Mouse (Mus musculus) intestine, embryonic 16.5 days (tissue): ENCODE measurements around the gene Naglu. TPM values are rescaled to one million over a fixed set of nuclear protein-coding genes. Genes with fewer than 3 reads are reported as not detected.

Source experiments
- ATAC-seq: fragments of 200-750 bp; cut with Nextera tagmentation; 2 replicates; pipeline ENCODE4 v1.8.0; 2017; ENCODE audit warnings: moderate TSS enrichment, moderate library complexity
- H3K27ac ChIP-seq: fragments of 300-500 bp; sonication (generic); 2 replicates; pipeline ENCODE4 v1.5.1; 2014; ENCODE audit warnings: mild to moderate bottlenecking, low read length
- H3K27me3 ChIP-seq: fragments of 300-500 bp; sonication (generic); replicated peaks from 2 replicates; pipeline ENCODE4 v1.6.1; 2014; ENCODE audit warnings: low read length, control low read depth, mixed read lengths; ENCODE audit not compliant: control insufficient read depth, insufficient read depth
- H3K36me3 ChIP-seq: fragments of 300-500 bp; sonication (generic); 2 replicates; pipeline ENCODE4 v1.6.1; 2014; ENCODE audit warnings: low read length, control low read depth; ENCODE audit not compliant: control insufficient read depth, insufficient read depth
- H3K4me1 ChIP-seq: fragments of 300-500 bp; sonication (generic); 2 replicates; pipeline ENCODE4 v1.6.1; 2014; ENCODE audit warnings: low read length, control low read depth, mixed read lengths; ENCODE audit not compliant: control insufficient read depth, insufficient read depth
- H3K4me2 ChIP-seq: fragments of 300-500 bp; sonication (generic); 2 replicates; pipeline ENCODE4 v1.6.1; 2014; ENCODE audit warnings: low read depth, low read length, control low read depth
- H3K4me3 ChIP-seq: fragments of 300-500 bp; sonication (generic); 2 replicates; pipeline ENCODE4 v1.5.1; 2014; ENCODE audit warnings: mild to moderate bottlenecking, low read length
- H3K9ac ChIP-seq: fragments of 300-500 bp; sonication (generic); 2 replicates; pipeline ENCODE4 v1.6.1; 2014; ENCODE audit warnings: low read depth, low read length
- H3K9me3 ChIP-seq: fragments of 300-500 bp; sonication (generic); 2 replicates; pipeline ENCODE4 v1.6.1; 2016; ENCODE audit warnings: low read length, control low read depth; ENCODE audit not compliant: control insufficient read depth
- WGBS: fragments of 180-500 bp; shearing (Covaris S2); extraction: QIAGEN DNeasy Blood & Tissue Kit; methylation state at CpG from one replicate; pipeline ENCODE4 v1.1.7; 2014; 5-methylcytosine and 5-hydroxymethylcytosine counted together
- polyA plus RNA-seq: library from polyadenylated mRNA; unstranded; fragments of >200 nt; fragmentation: Nextera tagmentation; extraction: Ambion mirVana; gene quantifications from 2 replicates; pipeline ENCODE4 v1.2.1, GENCODE M21; 2015

Gene Naglu
- polyA plus RNA-seq, 1 experiment from 2014 or later, result 14.7 TPM

DNA sequence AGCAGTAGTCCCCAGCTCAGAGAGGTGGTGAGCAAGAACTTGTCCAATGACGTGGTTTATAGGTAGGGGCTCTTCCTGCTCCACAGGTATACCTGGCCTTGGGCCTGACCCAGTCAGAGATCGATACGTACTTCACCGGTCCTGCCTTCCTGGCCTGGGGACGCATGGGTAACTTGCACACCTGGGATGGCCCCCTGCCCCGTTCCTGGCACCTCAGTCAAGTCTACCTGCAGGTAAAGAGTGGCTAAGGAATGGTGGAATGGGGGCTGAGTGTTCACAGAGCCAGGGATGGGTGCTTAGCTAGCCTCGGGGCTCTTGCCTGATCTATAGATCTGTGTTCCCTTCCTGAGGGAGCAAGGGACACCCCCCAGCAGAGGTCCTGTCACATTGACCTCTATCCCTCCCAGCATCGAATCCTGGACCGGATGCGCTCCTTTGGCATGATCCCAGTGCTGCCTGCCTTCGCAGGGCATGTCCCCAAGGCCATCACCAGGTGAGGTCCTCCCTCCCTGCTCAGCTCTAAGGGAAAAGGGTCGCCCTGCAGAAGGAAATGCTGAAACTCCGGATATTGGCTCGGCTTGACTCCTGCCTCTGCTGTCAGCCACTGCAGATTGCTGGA, 2.1 kb downstream of the Naglu start:
- no peak for ATAC-seq
- no peak overlapping the region for H3K4me3 ChIP-seq
- H3K9me3 ChIP-seq, result no peaks in the 10 kb centered on the region
- H3K4me1 ChIP-seq, result peaks cover 3% of the 10 kb centered on the region; the same call in 1 of the 2 replicates
- H3K4me2 ChIP-seq, result no peak overlapping the region
- H3K9ac ChIP-seq, result no peak overlapping the region
- no peaks in the 10 kb centered on the region for H3K36me3 ChIP-seq
- no peak overlapping the region for H3K27ac ChIP-seq
- WGBS, result 76% methylated on average over 14 of the region's 14 CpGs
- no peaks in the 10 kb centered on the region for H3K27me3 ChIP-seq

- H3K36me3 ChIP-seq, result no peaks in the 10 kb centered on the region
- H3K4me1 ChIP-seq, result peaks cover 9% of the 10 kb centered on the region
- H3K27ac ChIP-seq, result no peak within 1 kb of the TSS
- H3K9me3 ChIP-seq, result no peaks in the 10 kb centered on the region
- no peak within 1 kb of the TSS for H3K4me2 ChIP-seq
- no peak for ATAC-seq
- WGBS, result 76% methylated on average over 9 of the region's 9 CpGs
- H3K27me3 ChIP-seq, result peaks cover 33% of the 10 kb centered on the region
- H3K9ac ChIP-seq, result no peak within 1 kb of the TSS
- no peak within 1 kb of the TSS for H3K4me3 ChIP-seq
Measured at GRCm38 (mm10) chr11:101078121-101078520, 8.3 kb downstream of the Naglu start, which contains the start of gene Hsd17b1. Gene Hsd17b1, plus strand, starts transcription at chr11:101078411.

DNA sequence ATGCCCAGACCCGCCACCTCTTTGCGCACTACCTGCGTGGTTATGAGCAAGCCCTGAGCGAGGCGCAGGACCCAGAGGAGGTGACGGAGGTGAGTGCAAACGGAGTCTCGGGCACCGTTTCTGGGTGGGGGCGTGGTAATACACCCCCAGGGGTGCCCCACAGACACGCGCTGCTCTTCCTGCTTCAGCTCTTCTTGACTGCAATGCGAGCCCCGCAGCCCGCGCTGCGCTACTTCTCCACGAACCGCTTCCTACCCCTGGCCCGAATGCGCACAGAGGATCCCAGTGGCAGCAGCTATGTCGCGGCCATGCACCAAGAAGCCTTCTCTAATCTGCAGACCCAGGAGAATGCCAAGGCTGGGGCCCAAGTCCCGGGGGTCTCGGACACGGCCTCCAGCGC, 9.9 kb downstream of the Naglu start:
- ATAC-seq, result no peak
- WGBS, result 5% methylated on average over 27 of the region's 27 CpGs
- peak overlapping the region; percentile 16; the same call in 1 of the 2 replicates for H3K4me2 ChIP-seq

GRCm38 (mm10) chr11:101080421-101080820, 10.6 kb downstream of the Naglu start:
- Histone ChIP-seq H3K9me3 (no peaks in the 10 kb centered on the region), H3K36me3 (no peaks in the 10 kb centered on the region; the same call in 1 of the 2 replicates), H3K4me3 (no peak overlapping the region), H3K4me2 (no peak overlapping the region), H3K9ac (no peak overlapping the region), H3K27me3 (peaks cover 33% of the 10 kb centered on the region), H3K4me1 (peaks cover 17% of the 10 kb centered on the region), H3K27ac (no peak overlapping the region)
- 64% methylated on average over 5 of the region's 5 CpGs for WGBS
- no peak for ATAC-seq

More for the DNA sequence above, 9.9 kb downstream of the Naglu start:
- no peaks in the 10 kb centered on the region for H3K9me3 ChIP-seq
- H3K4me3 ChIP-seq, result peak overlapping the region; percentile 21
- no peak overlapping the region for H3K27ac ChIP-seq
- no peaks in the 10 kb centered on the region; the same call in 1 of the 2 replicates for H3K36me3 ChIP-seq
- H3K27me3 ChIP-seq, result peaks cover 33% of the 10 kb centered on the region
- 0 out of 2 replicates have a peak overlapping the region, but pooled peaks have one; percentile 26 for H3K9ac ChIP-seq
- H3K4me1 ChIP-seq, result peaks cover 17% of the 10 kb centered on the region

DNA sequence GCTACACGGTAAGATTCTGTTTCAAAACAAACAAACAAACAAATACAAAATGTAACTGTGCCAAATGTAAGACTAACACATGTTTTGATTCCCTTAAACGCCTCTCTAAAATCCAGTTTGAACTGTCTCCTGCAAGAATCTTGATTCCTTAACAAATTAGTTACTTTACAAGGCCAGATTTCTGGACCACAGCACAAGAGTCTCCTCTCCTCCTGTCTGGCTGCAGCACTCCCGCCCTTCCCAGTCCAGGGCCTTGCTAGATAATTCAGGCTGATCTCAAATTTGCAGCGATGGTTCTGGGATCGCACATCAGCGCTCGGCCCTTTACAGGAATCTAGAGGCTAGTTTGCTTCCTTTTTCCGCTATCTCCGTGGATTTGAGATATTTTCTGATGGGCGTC, 11.8 kb downstream of the Naglu start:
- no peaks in the 10 kb centered on the region; the same call in 1 of the 2 replicates for H3K36me3 ChIP-seq
- H3K9ac ChIP-seq, result peak overlapping the region; percentile 56
- H3K4me1 ChIP-seq, result peaks cover 29% of the 10 kb centered on the region
- WGBS, result 5% methylated on average over 10 of the region's 10 CpGs
- H3K4me2 ChIP-seq, result peak overlapping the region; percentile 53
- H3K4me3 ChIP-seq, result peak overlapping the region; percentile 89
- H3K27me3 ChIP-seq, result peaks cover 33% of the 10 kb centered on the region
- no peaks in the 10 kb centered on the region for H3K9me3 ChIP-seq
- no peak for ATAC-seq
- H3K27ac ChIP-seq, result peak overlapping the region; percentile 74

DNA sequence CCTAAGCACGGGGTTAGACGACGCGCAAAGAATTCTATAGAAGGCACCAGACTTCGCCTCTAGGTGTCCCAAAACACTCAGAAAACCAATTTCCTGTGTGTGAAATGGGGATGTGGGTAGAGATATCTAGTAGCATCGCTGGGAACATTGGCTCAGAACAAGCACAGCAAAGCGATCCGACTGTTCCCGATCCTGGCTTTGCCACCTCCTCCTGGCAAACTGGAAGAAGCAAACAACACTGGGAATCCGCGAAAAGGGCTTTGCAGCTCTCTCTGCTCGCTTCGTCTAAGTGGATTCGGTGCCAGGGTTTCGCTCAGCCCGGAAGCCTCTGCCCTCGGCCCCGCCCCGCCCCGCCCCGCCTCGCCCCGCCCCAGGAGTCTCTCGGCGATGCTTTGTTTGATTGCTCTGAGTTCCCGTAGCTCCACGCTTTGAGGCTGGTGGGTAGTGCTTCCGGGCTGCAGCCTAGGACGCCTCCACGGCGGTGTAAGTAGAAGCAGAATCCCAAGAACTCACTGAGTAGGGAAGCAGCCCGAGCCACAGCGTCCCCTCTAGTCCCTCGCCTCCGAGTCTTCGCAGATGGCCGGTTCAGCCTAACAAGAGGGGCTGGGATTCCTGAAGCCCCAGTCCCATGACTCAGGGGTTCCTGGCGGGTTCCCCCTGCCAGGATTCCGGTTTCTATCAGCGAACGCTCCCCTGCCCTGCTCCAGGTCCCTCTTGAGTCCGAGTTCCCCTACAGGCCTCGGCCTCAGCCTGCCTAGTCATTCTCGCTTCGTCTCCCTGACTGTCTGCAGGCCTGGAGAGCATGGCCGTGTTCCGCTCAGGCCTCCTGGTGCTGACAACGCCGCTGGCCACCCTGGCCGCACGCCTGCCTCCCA, 12.6 kb downstream of the Naglu start, which contains the start of gene Coasy:
Gene Coasy (plus strand): TSS at position 358 of the 875 bp plus-strand sequence.
- peak; percentile 90 for ATAC-seq
- H3K36me3 ChIP-seq, result no peaks in the 10 kb centered on the region; the same call in 1 of the 2 replicates
- peak within 1 kb of the TSS; percentile 93 for H3K9ac ChIP-seq
- WGBS, result under 1% methylated on average over 51 of the region's 51 CpGs
- peak within 1 kb of the TSS; percentile 88 for H3K27ac ChIP-seq
- peaks cover 30% of the 10 kb centered on the region for H3K4me1 ChIP-seq
- peaks cover 33% of the 10 kb centered on the region for H3K27me3 ChIP-seq
- no peaks in the 10 kb centered on the region for H3K9me3 ChIP-seq
- peak within 1 kb of the TSS; percentile 89 for H3K4me3 ChIP-seq
- H3K4me2 ChIP-seq, result peak within 1 kb of the TSS; percentile 96

DNA sequence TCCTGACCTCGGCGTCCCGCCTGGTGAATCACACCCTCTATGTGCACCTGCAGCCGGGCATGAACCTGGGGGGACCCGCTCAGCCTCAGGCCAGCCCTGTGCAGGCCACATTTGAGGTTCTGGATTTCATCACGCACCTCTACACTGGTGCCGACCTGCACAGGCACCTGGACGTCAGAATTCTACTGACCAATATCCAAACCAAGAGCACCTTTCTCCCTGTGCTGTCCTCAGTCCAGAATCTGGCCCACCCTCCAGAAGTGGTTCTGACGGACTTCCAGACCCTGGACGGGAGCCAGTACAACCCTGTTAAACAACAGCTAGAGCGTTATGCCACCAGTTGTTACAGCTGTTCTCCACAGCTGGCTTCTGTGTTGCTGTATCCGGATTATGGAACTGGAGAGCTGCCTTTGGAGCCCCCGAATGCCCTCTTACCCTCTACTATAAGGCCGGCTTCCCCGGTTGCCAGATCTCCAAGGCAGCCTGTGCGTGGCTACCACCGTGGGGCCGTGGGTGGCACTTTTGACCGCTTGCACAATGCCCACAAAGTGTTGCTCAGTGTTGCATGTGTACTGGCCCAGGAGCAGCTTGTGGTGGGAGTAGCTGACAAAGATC, 13.4 kb downstream of the Naglu start:
- peak overlapping the region; percentile 96 for H3K4me2 ChIP-seq
- WGBS, result 31% methylated on average over 19 of the region's 19 CpGs
- H3K9me3 ChIP-seq, result no peaks in the 10 kb centered on the region
- H3K27ac ChIP-seq, result peak overlapping the region; percentile 88
- no peak for ATAC-seq
- H3K4me3 ChIP-seq, result peak overlapping the region; percentile 89
- no peaks in the 10 kb centered on the region; the same call in 1 of the 2 replicates for H3K36me3 ChIP-seq
- H3K9ac ChIP-seq, result peak overlapping the region; percentile 93
- H3K4me1 ChIP-seq, result peaks cover 37% of the 10 kb centered on the region
- H3K27me3 ChIP-seq, result peaks cover 27% of the 10 kb centered on the region

DNA sequence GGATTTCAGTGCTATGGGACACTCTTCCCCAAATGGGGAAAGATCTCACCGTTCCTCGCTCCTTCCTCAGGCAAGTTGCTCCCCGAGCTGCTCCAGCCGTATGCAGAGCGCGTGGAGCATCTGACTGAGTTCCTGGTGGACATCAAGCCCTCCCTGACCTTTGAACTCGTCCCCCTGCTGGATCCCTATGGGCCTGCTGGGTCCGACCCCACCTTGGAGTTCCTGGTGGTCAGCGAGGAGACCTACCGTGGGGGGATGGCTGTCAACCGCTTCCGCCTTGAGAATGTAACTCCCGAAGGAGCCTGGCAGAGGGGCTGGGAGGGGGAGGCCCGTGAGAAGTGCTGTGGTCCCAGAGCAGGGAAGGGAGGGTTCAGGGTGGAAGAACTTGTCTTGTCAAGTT, 14.4 kb downstream of the Naglu start:
- Histone ChIP-seq H3K9me3 (no peaks in the 10 kb centered on the region), H3K9ac (0 out of 2 replicates have a peak overlapping the region, but pooled peaks have one; percentile 2), H3K27ac (no peak overlapping the region), H3K36me3 (peaks cover under 1% of the 10 kb centered on the region; the same call in 1 of the 2 replicates), H3K4me3 (no peak overlapping the region), H3K27me3 (peaks cover 17% of the 10 kb centered on the region), H3K4me2 (no peak overlapping the region), H3K4me1 (peaks cover 38% of the 10 kb centered on the region)
- no peak for ATAC-seq
- 83% methylated on average over 14 of the region's 14 CpGs for WGBS

- whole genome bisulfite sequencing, result 93% methylated on average over 12 of the region's 12 CpGs
- H3K27ac ChIP-seq, result no peak overlapping the region
- no peak overlapping the region for H3K4me3 ChIP-seq
- no peaks in the 10 kb centered on the region for H3K9me3 ChIP-seq
- H3K4me2 ChIP-seq, result no peak overlapping the region
- H3K4me1 ChIP-seq, result peaks cover 35% of the 10 kb centered on the region
- ATAC-seq, result no peak
- peaks cover 11% of the 10 kb centered on the region for H3K27me3 ChIP-seq
- peaks cover 6% of the 10 kb centered on the region; the same call in 1 of the 2 replicates for H3K36me3 ChIP-seq
- H3K9ac ChIP-seq, result no peak overlapping the region
Measured at GRCm38 (mm10) chr11:101084811-101085210, 15.0 kb downstream of the Naglu start.
